Mouse (Mus musculus): ENCODE results near the gene Vmn1r71.
"Not testable (repeated sequence)": the region's sequence is repeated elsewhere in the genome, so short reads cannot be mapped to it uniquely, and the experiment has no call there.

Gene Vmn1r71

DNA sequence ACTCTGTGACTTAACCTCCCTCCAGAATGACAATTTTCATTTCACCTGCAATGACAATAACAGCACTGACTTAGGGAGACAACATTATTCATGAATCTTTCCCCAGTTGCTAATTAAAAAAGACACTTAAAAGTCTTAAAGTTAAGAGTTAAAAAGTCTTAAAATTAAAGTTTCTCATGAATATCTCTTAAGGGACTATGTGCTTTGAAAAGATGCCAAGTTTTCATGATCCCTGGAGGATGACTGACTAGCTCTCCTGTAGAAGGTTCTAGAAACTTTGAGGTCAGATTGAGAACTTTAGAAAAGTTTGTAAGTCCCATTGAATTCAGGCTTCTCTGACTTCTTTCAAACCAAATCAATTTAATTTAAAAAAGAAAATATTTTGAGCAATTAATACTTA is at the start of gene Vmn1r71:
TSS of gene Vmn1r71 (minus strand) at position 101 of the 400 bp plus-strand sequence.
- no peak for DNase-seq (ENCODE audit: low spot score in 2 of 2)

DNA sequence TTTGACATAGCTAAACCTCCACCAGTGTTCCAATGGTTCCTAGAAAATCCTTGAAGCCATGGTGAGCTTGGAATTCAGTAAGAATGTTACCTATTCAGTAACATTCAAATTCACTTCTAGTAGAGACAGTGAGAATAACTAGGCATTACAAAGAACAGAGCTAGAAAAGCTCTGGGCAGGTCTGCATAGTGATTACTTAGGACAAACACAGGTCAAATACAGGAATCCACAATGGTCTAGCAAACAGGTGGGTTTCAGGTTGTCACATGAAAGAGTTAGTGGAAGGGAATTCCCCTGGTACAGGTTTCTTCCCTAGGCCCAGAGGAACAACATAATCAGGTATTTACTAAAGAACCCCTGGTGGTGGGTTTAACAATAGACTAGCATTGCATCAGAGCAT is 3.4 kb upstream of the Vmn1r71 start:
- not testable (repeated sequence) for DNase-seq (ENCODE audit: low spot score in 2 of 2)

All from heart, adult 9 months (tissue).